32 mouse cellular contexts compared by ENCODE assay signal in the genomic region with DNA sequence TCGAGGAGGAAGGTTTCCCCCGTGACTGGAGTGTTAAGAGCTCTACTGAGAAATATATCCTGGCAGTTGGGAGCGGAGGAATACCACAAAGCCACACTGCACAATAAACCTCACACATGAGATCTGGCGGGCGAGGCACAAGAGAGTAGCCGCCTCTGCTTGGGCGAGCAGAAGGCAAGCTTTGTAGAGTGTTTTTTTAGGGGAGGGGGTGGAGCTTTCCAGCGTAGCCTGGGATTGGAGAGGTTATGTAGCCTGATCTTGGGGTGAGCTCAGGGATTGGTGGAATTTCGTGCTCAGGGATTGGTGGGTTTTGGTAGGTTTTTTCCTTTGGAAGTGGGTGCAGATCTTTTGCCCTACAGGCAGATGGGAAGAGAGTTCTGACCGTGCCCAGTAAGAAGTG. TPM values are rescaled to one million over a fixed set of nuclear protein-coding genes. Genes with fewer than 3 reads are reported as not detected.
DNase-seq lines count a peak whose midpoint lies in the region; ATAC-seq and TF ChIP-seq lines count a peak whose summit lies in the region.
"Had no signal": no experiment of that assay in that cellular context is flagged by ENCODE, and none has a peak within 500 bp of the region (broad histone marks: within the 10 kb centered on the region; RNA-seq: fewer than 3 reads in every experiment).

No protein-coding gene starts in this region.

- H3K4me2 ChIP-seq in heart, embryonic 13.5 days, result no peak overlapping the region
- no peak overlapping the region for H3K4me2 ChIP-seq in liver, embryonic 11.5 days
- no peak overlapping the region for H3K4me2 ChIP-seq in intestine, postnatal 0 days (replicated peaks; ENCODE audit: low read depth)
- H3K4me2 ChIP-seq: embryonic facial prominence, embryonic 15.5 days; intestine, embryonic 15.5 days; lung, embryonic 15.5 days; neural tube, embryonic 13.5 days had no signal

- DNase-seq in heart, postnatal 10 days, result no peak
- DNase-seq in ES-CJ7 (ENCODE audit: low read depth, low spot score), result peak; percentile 50
- no peak for DNase-seq in liver, embryonic 11.5 days (ENCODE audit: low spot score)
- DNase-seq in layer of hippocampus, adult 2 months (ENCODE audit: low spot score in 2 of 2), result no peak
- DNase-seq: adrenal gland, postnatal 36 days; B cell, adult 2 months; cerebellum, adult 9-10 months; gastrocnemius, adult 2 months; heart, postnatal 4 days; kidney, adult 9 months; kidney, postnatal 14 days; layer of hippocampus, postnatal 36 days; lung, postnatal 4 days; retina, postnatal 1 day; right cerebral cortex, postnatal 25 days; thymus, adult 2 months had no signal

- peaks cover 48% of the 10 kb centered on the region for H3K4me1 ChIP-seq in heart, embryonic 13.5 days
- peaks cover 11% of the 10 kb centered on the region; the same call in 1 of the 2 replicates for H3K4me1 ChIP-seq in E14TG2a.4 (replicated peaks; ENCODE audit: low read depth, low read length)
- peaks cover 48% of the 10 kb centered on the region for H3K4me1 ChIP-seq in liver, embryonic 11.5 days (replicated peaks; ENCODE audit: control insufficient read depth, insufficient read depth, low read length)
- H3K4me1 ChIP-seq in intestine, postnatal 0 days (replicated peaks; ENCODE audit: control insufficient read depth, insufficient read depth, low read length), result peaks cover 6% of the 10 kb centered on the region; the same call in 1 of the 2 replicates
- H3K4me1 ChIP-seq: embryonic facial prominence, embryonic 15.5 days; lung, embryonic 15.5 days had no signal

- no peaks in the 10 kb centered on the region for H3K27me3 ChIP-seq in heart, embryonic 13.5 days (replicated peaks)
- peaks cover 21% of the 10 kb centered on the region; the same call in 1 of the 2 replicates for H3K27me3 ChIP-seq in E14TG2a.4 (ENCODE audit: insufficient read depth, low read length)
- H3K27me3 ChIP-seq in liver, embryonic 11.5 days (replicated peaks; ENCODE audit: control insufficient read depth, insufficient read depth, low read length), result no peaks in the 10 kb centered on the region
- H3K27me3 ChIP-seq in intestine, postnatal 0 days (replicated peaks; ENCODE audit: control insufficient read depth, insufficient read depth, low read length), result no peaks in the 10 kb centered on the region
- H3K27me3 ChIP-seq: CH12.LX; embryonic facial prominence, embryonic 15.5 days; intestine, embryonic 15.5 days; lung, embryonic 15.5 days; neural tube, embryonic 13.5 days had no signal

- H3K4me3 ChIP-seq in heart, embryonic 13.5 days, result no peak overlapping the region
- H3K4me3 ChIP-seq in E14TG2a.4 (replicated peaks; ENCODE audit: low read length), result peak overlapping the region; percentile 43; the same call in 1 of the 2 replicates
- H3K4me3 ChIP-seq in liver, embryonic 11.5 days (ENCODE audit: low read depth, low read length), result no peak overlapping the region
- H3K4me3 ChIP-seq in layer of hippocampus, adult 2 months, result no peak overlapping the region
- H3K4me3 ChIP-seq in intestine, postnatal 0 days (ENCODE audit: low read depth, low read length), result no peak overlapping the region
- H3K4me3 ChIP-seq: embryonic facial prominence, embryonic 15.5 days; gastrocnemius, adult 2 months; intestine, embryonic 15.5 days; lung, embryonic 15.5 days; myocyte; neural tube, embryonic 13.5 days had no signal

- H3K27ac ChIP-seq in heart, embryonic 13.5 days (replicated peaks), result peak overlapping the region; percentile 87
- H3K27ac ChIP-seq in liver, embryonic 11.5 days (ENCODE audit: low read depth, low read length), result no peak overlapping the region
- H3K27ac ChIP-seq in layer of hippocampus, adult 2 months, result no peak overlapping the region
- H3K27ac ChIP-seq in intestine, postnatal 0 days (ENCODE audit: low read depth, low read length), result no peak overlapping the region
- H3K27ac ChIP-seq: embryonic facial prominence, embryonic 15.5 days; gastrocnemius, adult 2 months; intestine, embryonic 15.5 days; lung, embryonic 15.5 days; neural tube, embryonic 13.5 days had no signal

- H3K36me3 ChIP-seq in heart, embryonic 13.5 days, result no peaks in the 10 kb centered on the region
- no peaks in the 10 kb centered on the region for H3K36me3 ChIP-seq in E14TG2a.4 (ENCODE audit: insufficient read depth, low read length)
- H3K36me3 ChIP-seq in liver, embryonic 11.5 days (ENCODE audit: control insufficient read depth, insufficient read depth, low read length), result no peaks in the 10 kb centered on the region
- H3K36me3 ChIP-seq in intestine, postnatal 0 days (ENCODE audit: control insufficient read depth, insufficient read depth), result no peaks in the 10 kb centered on the region
- H3K36me3 ChIP-seq: embryonic facial prominence, embryonic 15.5 days; intestine, embryonic 15.5 days; lung, embryonic 15.5 days; neural tube, embryonic 13.5 days had no signal

- 83% methylated on average over 10 of the region's 10 CpGs for WGBS in heart, embryonic 13.5 days
- 80% methylated on average over 10 of the region's 10 CpGs for WGBS in liver, embryonic 11.5 days
- 88% methylated on average over 10 of the region's 10 CpGs for WGBS in intestine, postnatal 0 days

- intact Hi-C loops in heart, postnatal 10 days (cut with DNase I), result loop anchor here (5.0 kb wide), 1 partner anchor 67 kb away; no protein-coding TSS in a partner anchor

- H3K9ac ChIP-seq in heart, embryonic 13.5 days, result no peak overlapping the region
- no peak overlapping the region for H3K9ac ChIP-seq in liver, embryonic 11.5 days (ENCODE audit: low read depth, low read length)
- H3K9ac ChIP-seq in intestine, postnatal 0 days (ENCODE audit: low read depth, low read length), result no peak overlapping the region
- H3K9ac ChIP-seq: embryonic facial prominence, embryonic 15.5 days; intestine, embryonic 15.5 days; lung, embryonic 15.5 days; neural tube, embryonic 13.5 days had no signal

- no peak for ATAC-seq in heart, embryonic 13.5 days (ENCODE audit: extremely low read depth, insufficient number of reproducible peaks, low FRiP score, low TSS enrichment)
- ATAC-seq in liver, embryonic 11.5 days (replicated peaks; ENCODE audit: low FRiP score), result 0 out of 2 replicates have a peak, but pooled peaks have one; percentile 7
- ATAC-seq in intestine, postnatal 0 days, result no peak
- ATAC-seq: forebrain, embryonic 14.5 days; hindbrain, embryonic 16.5 days; intestine, embryonic 15.5 days; midbrain, embryonic 16.5 days had no signal

- H3K9me3 ChIP-seq in heart, embryonic 13.5 days, result no peaks in the 10 kb centered on the region
- H3K9me3 ChIP-seq in E14TG2a.4 (ENCODE audit: low read length), result no peaks in the 10 kb centered on the region
- no peaks in the 10 kb centered on the region for H3K9me3 ChIP-seq in liver, embryonic 11.5 days (ENCODE audit: control insufficient read depth, low read length)
- no peaks in the 10 kb centered on the region for H3K9me3 ChIP-seq in intestine, postnatal 0 days (ENCODE audit: control insufficient read depth)
- H3K9me3 ChIP-seq: embryonic facial prominence, embryonic 15.5 days; intestine, embryonic 15.5 days; lung, embryonic 15.5 days; neural tube, embryonic 13.5 days had no signal

- no peak for TF ChIP-seq CTCF in E14TG2a.4 (conservative IDR thresholded peaks at IDR 0.05; ENCODE audit: low read length)
- no peak for TF ChIP-seq CTCF in layer of hippocampus, adult 2 months (conservative IDR thresholded peaks at IDR 0.05)
- no peak for TF ChIP-seq CTCF in intestine, postnatal 0 days (IDR thresholded peaks at IDR 0.05; ENCODE audit: low read depth)

RNA-seq across cellular contexts. Expression of gene Glrp1, which starts 19.7 kb away (rescaled TPM):
- polyA plus RNA-seq in heart, embryonic 13.5 days (2015; fragmentation: Nextera tagmentation; extraction: Ambion mirVana), result 0.19 and 0.24 TPM in 2 replicates
- under 1 TPM in 1 of 2 experiments, not detected in 1; 0.12 TPM for total RNA-seq in heart, postnatal 10 days (2021)
- polyA plus RNA-seq in liver, embryonic 11.5 days (2014; fragmentation: Nextera tagmentation; extraction: Ambion mirVana), result 0.08 TPM in 1 of 2 replicates, not detected in the other
- not detected for total RNA-seq in layer of hippocampus, adult 2 months (2021)
- polyA plus RNA-seq in intestine, postnatal 0 days (2015; fragmentation: Nextera tagmentation; extraction: Ambion mirVana), result not detected in 2 replicates
- total RNA-seq: adrenal gland, adult 18-20 months; adrenal gland, postnatal 36 days; gastrocnemius, adult 2 months; gastrocnemius, postnatal 4 days; heart, postnatal 4 days; layer of hippocampus, postnatal 36 days; left cerebral cortex, postnatal 14 days had no signal
- polyA plus RNA-seq: forebrain, embryonic 14.5 days; hindbrain, embryonic 16.5 days; intestine, embryonic 15.5 days; midbrain, embryonic 16.5 days; neural tube, embryonic 13.5 days; spleen, adult 2 months had no signal
